Mouse (Mus musculus) thymus, adult 2 months (tissue): ENCODE data around the gene Nop56. TPM values are rescaled to one million over a fixed set of nuclear protein-coding genes. Genes with fewer than 3 reads are reported as not detected.
A peak's percentile ranks its signal among the peaks of the same experiment; 100 is the strongest.

Source experiments
- DNase-seq: peaks from one replicate; pipeline ENCODE4 v3.0.0; 2021
- H3K27ac ChIP-seq: fragments of 200-500 bp; 2 replicates; pipeline ENCODE4 v1.5.1; 2012; ENCODE audit warnings: low read length, control low read depth; ENCODE audit not compliant: control insufficient read depth, insufficient read depth
- H3K27me3 ChIP-seq: fragments of 200-500 bp; 2 replicates; pipeline ENCODE4 v1.6.1; 2012; ENCODE audit warnings: mild to moderate bottlenecking, low read length, moderate library complexity, mixed read lengths; ENCODE audit not compliant: control insufficient read depth, insufficient read depth
- H3K36me3 ChIP-seq: fragments of 200-500 bp; 2 replicates; pipeline ENCODE4 v1.6.1; 2012; ENCODE audit warnings: mild to moderate bottlenecking, low read length, moderate library complexity; ENCODE audit not compliant: control insufficient read depth, insufficient read depth
- H3K4me1 ChIP-seq: fragments of 200-500 bp; replicated peaks from 2 replicates; pipeline ENCODE4 v1.6.1; 2012; ENCODE audit warnings: low read length; ENCODE audit not compliant: control insufficient read depth, insufficient read depth
- H3K4me3 ChIP-seq: fragments of 200-500 bp; 2 replicates; pipeline ENCODE4 v1.5.1; 2012; ENCODE audit warnings: mild to moderate bottlenecking, low read length, control low read depth, moderate library complexity; ENCODE audit not compliant: control insufficient read depth, insufficient read depth
- CTCF ChIP-seq: fragments of 200-500 bp; IDR thresholded peaks from 2 replicates; pipeline ENCODE4 v1.5.1; 2012; ENCODE audit warnings: mild to moderate bottlenecking, control low read depth, low read length, moderate library complexity, borderline replicate concordance; ENCODE audit not compliant: control insufficient read depth, poor library complexity, insufficient read depth; ENCODE audit errors: extremely low read depth
- POLR2A ChIP-seq: fragments of 200-500 bp; IDR thresholded peaks from 2 replicates; pipeline ENCODE4 v1.6.1; 2012; ENCODE audit warnings: mild to moderate bottlenecking, low read length, control low read depth, moderate library complexity; ENCODE audit not compliant: control insufficient read depth, poor library complexity, insufficient read depth; ENCODE audit errors: extremely low read depth
- WGBS: fragments of 180-500 bp; shearing (Covaris S2); methylation state at CpG from one replicate; pipeline ENCODE4 v1.1.7; 2018; 5-methylcytosine and 5-hydroxymethylcytosine counted together
- polyA plus RNA-seq: library from polyadenylated mRNA; depleted of rRNA; stranded (reverse); fragments of >200 nt; gene quantifications from 2 replicates; pipeline ENCODE4 v1.2.3, GENCODE M21; 2012; rRNA removed

Nop56 gene
- polyA plus RNA-seq: 214 and 223 TPM in 2 replicates

DNA sequence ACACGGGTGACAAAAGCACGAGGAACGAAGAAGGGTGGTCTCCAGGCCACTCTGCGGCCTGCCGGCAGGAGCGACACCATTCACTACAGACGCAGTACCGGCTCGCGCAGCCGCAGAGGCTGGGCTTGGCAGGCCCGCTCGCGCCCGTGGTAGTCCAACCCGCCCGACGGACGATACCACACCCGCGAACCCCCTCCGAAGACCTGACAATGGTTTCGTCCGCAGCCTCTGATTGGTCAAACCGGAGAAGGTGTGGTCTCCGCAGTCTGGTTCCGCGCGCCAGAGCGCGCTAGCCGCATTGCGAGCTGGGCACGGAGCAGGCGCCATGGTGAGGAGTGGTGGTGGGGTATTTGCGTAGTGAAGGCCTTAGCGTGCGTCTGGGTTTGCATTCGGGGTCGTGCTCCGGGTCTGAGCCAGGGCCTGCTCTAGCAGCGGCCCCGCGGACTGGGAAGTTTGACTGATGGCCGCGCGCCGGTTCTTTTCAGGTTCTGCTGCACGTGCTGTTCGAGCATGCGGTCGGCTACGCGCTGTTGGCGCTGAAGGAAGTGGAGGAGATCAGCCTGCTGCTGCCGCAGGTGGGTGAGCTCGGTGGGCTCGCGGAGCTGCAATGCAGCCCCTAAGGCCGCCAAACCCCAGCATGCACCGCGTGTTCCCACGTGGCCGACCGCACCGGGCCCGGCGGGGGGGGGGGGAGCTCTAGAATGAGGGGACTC is at the start of gene Nop56:
Nop56 (plus strand) TSS at position 282 of the 713 bp plus-strand sequence.
- WGBS: under 1% methylated on average over 68 of the region's 68 CpGs
- DNase-seq: peak; percentile 99
- Histone ChIP-seq H3K27me3 (no peaks in the 10 kb centered on the region), H3K36me3 (peaks cover 28% of the 10 kb centered on the region), H3K4me3 (peak within 1 kb of the TSS; percentile 73), H3K27ac (peak within 1 kb of the TSS; percentile 59), H3K4me1 (peaks cover 7% of the 10 kb centered on the region; the same call in 1 of the 2 replicates)
- TF ChIP-seq POLR2A (peak; percentile 100), CTCF (no peak)

DNA sequence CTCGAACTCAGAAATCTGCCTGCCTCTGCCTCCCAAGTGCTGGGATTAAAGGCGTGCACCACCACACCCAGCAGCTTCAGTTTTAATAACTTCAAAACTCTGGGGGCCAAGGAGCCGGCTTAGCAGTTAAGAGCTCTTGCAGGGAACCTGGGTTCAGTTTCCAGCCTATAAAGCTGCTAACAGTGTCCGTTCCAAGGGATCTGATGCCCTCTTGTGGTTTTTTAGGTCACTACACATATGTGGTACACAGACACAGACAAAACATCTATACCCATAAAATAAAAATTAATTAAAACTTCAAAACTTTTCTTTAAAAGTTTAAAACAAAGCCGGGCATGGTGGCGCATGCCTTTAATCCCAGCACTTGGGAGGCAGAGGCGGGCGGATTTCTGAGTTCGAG is 27.3 kb upstream of the Nop56 start:
- Histone ChIP-seq H3K4me1 (no peaks in the 10 kb centered on the region), H3K4me3 (no peak overlapping the region), H3K27me3 (no peaks in the 10 kb centered on the region), H3K36me3 (no peaks in the 10 kb centered on the region), H3K27ac (no peak overlapping the region)
- 57% methylated on average over 9 of the region's 9 CpGs for WGBS
- peak; percentile 29 for DNase-seq
- TF ChIP-seq POLR2A (no peak), CTCF (no peak)

DNA sequence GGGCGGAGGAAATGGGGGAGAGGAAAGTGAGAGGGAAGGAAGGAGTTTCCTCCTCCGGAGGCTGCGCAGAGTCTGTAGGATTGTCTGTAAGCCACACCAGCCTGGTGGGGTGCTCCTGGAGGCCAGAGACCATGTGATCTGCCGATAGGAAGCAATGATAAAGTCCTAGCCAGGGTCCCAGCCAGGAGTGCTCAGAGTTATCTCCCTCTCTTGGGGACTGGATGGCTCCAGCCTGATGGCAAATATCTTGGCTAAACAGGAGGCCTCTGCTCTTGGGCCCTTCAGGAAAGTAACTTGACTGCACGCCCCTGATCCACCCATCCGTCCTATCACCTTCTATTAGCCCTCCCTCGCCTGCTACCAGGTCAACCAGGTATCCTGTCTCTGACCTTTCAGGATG is 26.0 kb upstream of the Nop56 start:
- Histone ChIP-seq H3K27me3 (no peaks in the 10 kb centered on the region), H3K36me3 (no peaks in the 10 kb centered on the region), H3K4me1 (no peaks in the 10 kb centered on the region), H3K27ac (no peak overlapping the region), H3K4me3 (no peak overlapping the region)
- DNase-seq: no peak
- TF ChIP-seq POLR2A (no peak), CTCF (no peak)
- 78% methylated on average over 7 of the region's 7 CpGs for WGBS

DNA sequence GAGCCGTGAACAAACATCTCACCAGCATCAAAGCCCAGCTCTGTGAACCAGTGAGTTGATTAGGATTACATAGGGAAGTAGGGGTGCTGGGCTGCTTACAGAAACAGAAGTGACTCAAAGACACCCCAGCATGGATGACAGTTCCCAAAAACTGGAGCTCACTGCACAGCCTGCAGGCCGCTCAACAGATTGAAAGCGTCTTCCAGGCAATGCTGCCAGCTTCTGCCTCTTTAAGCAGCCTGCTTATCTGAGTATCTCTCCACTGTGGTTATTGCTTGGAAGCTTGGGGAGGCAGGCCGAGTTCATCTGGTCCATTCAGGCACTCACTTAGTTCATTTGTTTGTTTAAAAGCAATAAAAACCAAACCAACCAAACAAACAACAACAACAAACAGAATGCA is 17.5 kb upstream of the Nop56 start:
- no peak overlapping the region for H3K4me3 ChIP-seq
- 79% methylated on average over 4 of the region's 4 CpGs for WGBS
- H3K36me3 ChIP-seq: no peaks in the 10 kb centered on the region
- TF ChIP-seq POLR2A (no peak), CTCF (no peak)
- H3K27ac ChIP-seq: no peak overlapping the region
- no peak for DNase-seq
- no peaks in the 10 kb centered on the region for H3K27me3 ChIP-seq
- no peaks in the 10 kb centered on the region for H3K4me1 ChIP-seq

DNA sequence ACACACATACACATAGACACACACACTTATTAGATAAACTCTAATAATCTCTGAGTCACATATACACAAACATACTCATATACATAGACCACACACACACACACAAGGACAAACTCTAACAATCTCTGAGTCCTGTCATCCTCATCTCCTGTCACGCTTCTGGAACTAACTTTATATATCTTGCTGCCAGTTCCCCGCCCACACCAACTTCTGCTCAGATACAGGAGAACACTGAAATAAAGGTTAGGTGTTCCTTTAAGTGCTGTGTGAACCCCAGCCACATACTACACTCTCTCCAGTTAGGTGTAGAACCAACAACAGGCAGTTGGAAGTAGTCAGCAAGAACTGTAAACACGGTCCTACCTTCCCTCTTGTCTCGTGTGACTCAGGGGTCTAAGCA is 13.4 kb upstream of the Nop56 start:
- DNase-seq: no peak
- H3K27ac ChIP-seq: no peak overlapping the region
- no peaks in the 10 kb centered on the region for H3K36me3 ChIP-seq
- H3K4me3 ChIP-seq: no peak overlapping the region
- no peaks in the 10 kb centered on the region for H3K4me1 ChIP-seq
- 74% methylated on average over 4 of the region's 4 CpGs for WGBS
- no peak for TF ChIP-seq CTCF
- TF ChIP-seq POLR2A: no peak
- H3K27me3 ChIP-seq: no peaks in the 10 kb centered on the region

DNA sequence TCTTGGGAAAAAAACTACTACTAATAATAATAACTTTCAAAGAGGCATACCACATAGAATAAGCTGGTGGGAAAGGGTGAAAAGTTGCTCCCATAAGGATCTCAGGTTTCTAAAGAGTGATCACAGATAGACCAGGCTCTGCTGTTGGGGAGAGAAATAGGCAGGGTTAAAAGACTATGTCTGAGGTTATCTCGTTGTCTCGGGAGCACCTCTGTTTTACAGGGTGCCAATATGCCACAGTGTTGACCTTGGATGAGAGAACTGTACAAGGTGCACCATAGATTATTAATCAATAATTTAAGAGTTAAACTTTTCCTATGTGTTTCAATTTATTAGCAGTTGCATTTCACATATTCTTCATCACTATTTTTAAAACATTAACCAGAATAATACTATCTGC is 12.3 kb upstream of the Nop56 start:
- 97% methylated on average over 2 of the region's 2 CpGs for WGBS
- Histone ChIP-seq H3K27ac (no peak overlapping the region), H3K4me1 (no peaks in the 10 kb centered on the region), H3K4me3 (no peak overlapping the region), H3K27me3 (no peaks in the 10 kb centered on the region), H3K36me3 (no peaks in the 10 kb centered on the region)
- no peak for DNase-seq
- TF ChIP-seq POLR2A: no peak
- TF ChIP-seq CTCF: no peak
